Mouse (Mus musculus) MEL (cell line): Measurements from ENCODE around the gene Tia1. TPM values are rescaled to one million over a fixed set of nuclear protein-coding genes. Genes with fewer than 3 reads are reported as not detected.

Source experiments
- DNase-seq: peaks from one replicate; pipeline ENCODE4 v3.0.0; 2011; ENCODE audit warnings: low read depth, low spot score
- H3K27ac ChIP-seq: 2 replicates; pipeline ENCODE4 v1.5.1; 2012; ENCODE audit warnings: low read depth, mild to moderate bottlenecking, control low read depth, low read length, moderate library complexity; ENCODE audit not compliant: control insufficient read depth
- H3K27me3 ChIP-seq, 2 experiments: fragments of 150-350 bp in 1 of 2; sonication (generic) in 1 of 2; 2 replicates each; pipeline ENCODE4 v1.6.1; 2012; ENCODE audit warnings: low read length in 2 of 2, mild to moderate bottlenecking in 2 of 2, improper control_type of control experiment in 1 of 2, moderate library complexity in 1 of 2; ENCODE audit not compliant: insufficient read depth in 2 of 2, control insufficient read depth in 1 of 2
- H3K36me3 ChIP-seq, 2 experiments: 2 replicates each; pipeline ENCODE4 v1.6.1; 2012 to 2014; ENCODE audit warnings: low read length in 2 of 2, improper control_type of control experiment in 1 of 2, inconsistent platforms in 1 of 2, mild to moderate bottlenecking in 1 of 2; ENCODE audit not compliant: insufficient read depth in 2 of 2, control insufficient read depth in 1 of 2
- H3K4me1 ChIP-seq, 2 experiments: fragments of 150-350 bp in 1 of 2; sonication (generic) in 1 of 2; 2 replicates each; pipeline ENCODE4 v1.6.1; 2012; ENCODE audit warnings: low read length in 2 of 2, improper control_type of control experiment in 1 of 2, mild to moderate bottlenecking in 1 of 2; ENCODE audit not compliant: insufficient read depth in 2 of 2, control insufficient read depth in 1 of 2
- H3K4me3 ChIP-seq, 2 experiments: fragments of 150-350 bp in 1 of 2; sonication (generic) in 1 of 2; 2 replicates each; pipeline ENCODE4 v1.5.1; 2012; ENCODE audit warnings: low read depth in 2 of 2, low read length in 2 of 2, mild to moderate bottlenecking in 2 of 2, moderate library complexity in 2 of 2, control low read depth in 1 of 2, improper control_type of control experiment in 1 of 2; ENCODE audit not compliant: control insufficient read depth in 1 of 2, insufficient read depth in 1 of 2
- H3K79me2 ChIP-seq: 2 replicates; pipeline ENCODE4 v1.6.1; 2012; ENCODE audit warnings: mild to moderate bottlenecking, low read length, moderate library complexity; ENCODE audit not compliant: control insufficient read depth, poor library complexity, insufficient read depth
- H3K9ac ChIP-seq: 2 replicates; pipeline ENCODE4 v1.6.1; 2012; ENCODE audit warnings: low read depth, mild to moderate bottlenecking, control low read depth, low read length, moderate library complexity; ENCODE audit not compliant: control insufficient read depth, poor library complexity, severe bottlenecking
- H3K9me3 ChIP-seq: fragments of 150-350 bp; sonication (generic); replicated peaks from 2 replicates; pipeline ENCODE4 v1.6.1; 2012; ENCODE audit warnings: mild to moderate bottlenecking, low read length, improper control_type of control experiment, moderate library complexity; ENCODE audit not compliant: insufficient read depth
- BHLHE40 ChIP-seq: IDR thresholded peaks from 2 replicates; pipeline ENCODE4 v1.6.1; 2012; ENCODE audit warnings: low read depth, mild to moderate bottlenecking, inconsistent platforms, low read length, improper control_type of control experiment, borderline replicate concordance
- CHD2 ChIP-seq: IDR thresholded peaks from 2 replicates; pipeline ENCODE4 v1.6.1; 2011; ENCODE audit warnings: low read length, improper control_type of control experiment
- CTCF ChIP-seq, 3 experiments: IDR thresholded peaks in 2 of 3; conservative IDR thresholded peaks in 1 of 3; 2 replicates each; pipeline ENCODE4 v1.5.1; 2011 to 2012; ENCODE audit warnings: low read length in 3 of 3, low read depth in 2 of 3, mild to moderate bottlenecking in 2 of 3, improper control_type of control experiment in 1 of 3, inconsistent platforms in 1 of 3, mixed read lengths in 1 of 3, moderate library complexity in 1 of 3; ENCODE audit not compliant: control insufficient read depth in 1 of 3, insufficient read depth in 1 of 3, poor library complexity in 1 of 3, severe bottlenecking in 1 of 3
- ELF1 ChIP-seq: IDR thresholded peaks from 2 replicates; pipeline ENCODE4 v1.6.1; 2014; ENCODE audit warnings: low read depth, mild to moderate bottlenecking, inconsistent platforms, low read length, improper control_type of control experiment, moderate library complexity
- EP300 ChIP-seq, 2 experiments: IDR thresholded peaks; 2 replicates each; pipeline ENCODE4 v1.6.1; 2011; ENCODE audit warnings: improper control_type of control experiment in 2 of 2, low read length in 2 of 2, low read depth in 1 of 2, mild to moderate bottlenecking in 1 of 2
- KAT2A ChIP-seq: conservative IDR thresholded peaks from 2 replicates; pipeline ENCODE4 v1.6.1; 2012; ENCODE audit warnings: low read depth, low read length, improper control_type of control experiment, inconsistent platforms
- MAFK ChIP-seq: IDR thresholded peaks from 2 replicates; pipeline ENCODE4 v1.6.1; 2011; ENCODE audit warnings: low read depth, mild to moderate bottlenecking, low read length, improper control_type of control experiment, borderline replicate concordance
- MAZ ChIP-seq: IDR thresholded peaks from 2 replicates; pipeline ENCODE4 v1.6.1; 2012; ENCODE audit warnings: low read depth, mild to moderate bottlenecking, inconsistent platforms, low read length, improper control_type of control experiment
- MEF2A ChIP-seq: IDR thresholded peaks from 2 replicates; pipeline ENCODE4 v1.6.1; 2014; ENCODE audit warnings: low read depth, mild to moderate bottlenecking, inconsistent platforms, low read length, improper control_type of control experiment; ENCODE audit not compliant: poor library complexity, insufficient replicate concordance, severe bottlenecking; ENCODE audit errors: extremely low read depth
- MXI1 ChIP-seq: IDR thresholded peaks from 2 replicates; pipeline ENCODE4 v1.6.1; 2011; ENCODE audit warnings: mild to moderate bottlenecking, low read depth, low read length, improper control_type of control experiment
- MYB ChIP-seq: IDR thresholded peaks from 2 replicates; pipeline ENCODE4 v1.6.1; 2011; ENCODE audit warnings: mild to moderate bottlenecking, low read depth, low read length, improper control_type of control experiment
- RAD21 ChIP-seq: IDR thresholded peaks from 2 replicates; pipeline ENCODE4 v1.6.1; 2011; ENCODE audit warnings: mild to moderate bottlenecking, low read depth, low read length, improper control_type of control experiment
- SMC3 ChIP-seq: IDR thresholded peaks from 2 replicates; pipeline ENCODE4 v1.6.1; 2011; ENCODE audit warnings: low read depth, low read length, improper control_type of control experiment
- TBP ChIP-seq: IDR thresholded peaks from 2 replicates; pipeline ENCODE4 v1.8.0; 2011; ENCODE audit warnings: low read depth, low read length, improper control_type of control experiment
- UBTF ChIP-seq: IDR thresholded peaks from 2 replicates; pipeline ENCODE4 v1.6.1; 2012; ENCODE audit warnings: low read depth, mild to moderate bottlenecking, inconsistent platforms, low read length, improper control_type of control experiment, moderate library complexity, borderline replicate concordance; ENCODE audit not compliant: insufficient read depth
- USF1 ChIP-seq: IDR thresholded peaks from 2 replicates; pipeline ENCODE4 v1.6.1; 2014; ENCODE audit warnings: low read depth, mild to moderate bottlenecking, inconsistent platforms, low read length, improper control_type of control experiment, moderate library complexity
- USF2 ChIP-seq, 2 experiments: IDR thresholded peaks; 2 replicates each; pipeline ENCODE4 v1.6.1; 2011 to 2012; ENCODE audit warnings: improper control_type of control experiment in 2 of 2, low read length in 2 of 2, borderline replicate concordance in 1 of 2, inconsistent platforms in 1 of 2, low read depth in 1 of 2, mild to moderate bottlenecking in 1 of 2; ENCODE audit not compliant: insufficient read depth in 1 of 2
- ZC3H11A ChIP-seq: IDR thresholded peaks from 2 replicates; pipeline ENCODE4 v1.6.1; 2012; ENCODE audit warnings: low read depth, mild to moderate bottlenecking, inconsistent platforms, low read length, improper control_type of control experiment
- ZMIZ1 ChIP-seq: IDR thresholded peaks from 2 replicates; pipeline ENCODE4 v1.6.1; 2012; ENCODE audit warnings: low read depth, mild to moderate bottlenecking, inconsistent platforms, low read length, improper control_type of control experiment, moderate library complexity
- ZNF384 ChIP-seq: IDR thresholded peaks from 2 replicates; pipeline ENCODE4 v1.6.1; 2012; ENCODE audit warnings: low read depth, mild to moderate bottlenecking, inconsistent platforms, low read length, improper control_type of control experiment
- polyA plus RNA-seq, 2 experiments: library from polyadenylated mRNA; stranded (reverse) in 1 of 2; unstranded in 1 of 2; fragments of >175 nt in 1 of 2; fragments of >200 nt in 1 of 2; gene quantifications; 2 replicates each; pipeline versions ENCODE4 v1.2.1 to v1.2.4; 2012; ENCODE audit warnings: low replicate concordance in 2 of 2, low read depth in 1 of 2; ENCODE audit not compliant: insufficient read length in 2 of 2, insufficient read depth in 1 of 2, missing spikeins in 1 of 2
- total RNA-seq: library from RNA; depleted of rRNA; stranded (reverse); fragments of 300-350 nt; gene quantifications from 2 replicates; pipeline ENCODE4 v1.2.3, GENCODE M21; 2012

Gene Tia1
- total and polyA plus RNA-seq, 3 experiments = 21.5 to 25.3 TPM; not detected in 1

DNA sequence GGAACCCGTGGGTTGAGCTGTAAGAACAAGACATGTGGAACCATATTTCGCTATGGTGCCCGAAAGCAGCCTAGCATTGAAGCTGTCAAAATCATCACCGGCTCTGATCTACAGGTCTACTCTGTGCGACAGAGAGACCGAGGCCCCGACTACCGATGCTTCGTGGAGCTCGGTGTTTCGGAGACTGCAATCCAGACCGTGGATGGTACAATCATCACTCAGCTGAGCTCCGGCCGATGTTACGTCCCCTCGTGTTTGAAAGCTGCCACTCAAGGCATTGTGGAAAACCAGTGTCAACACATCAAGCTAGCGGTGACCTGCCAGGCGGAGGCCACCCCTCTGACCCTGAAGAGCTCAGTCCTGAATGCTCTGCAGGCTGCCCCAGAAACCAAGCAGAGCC, 41.5 kb downstream of the Tia1 start:
- no peaks in the 10 kb centered on the region for H3K79me2 ChIP-seq
- H3K36me3 ChIP-seq = peaks cover 4 to 6% of the 10 kb centered on the region in 2 experiments

DNA sequence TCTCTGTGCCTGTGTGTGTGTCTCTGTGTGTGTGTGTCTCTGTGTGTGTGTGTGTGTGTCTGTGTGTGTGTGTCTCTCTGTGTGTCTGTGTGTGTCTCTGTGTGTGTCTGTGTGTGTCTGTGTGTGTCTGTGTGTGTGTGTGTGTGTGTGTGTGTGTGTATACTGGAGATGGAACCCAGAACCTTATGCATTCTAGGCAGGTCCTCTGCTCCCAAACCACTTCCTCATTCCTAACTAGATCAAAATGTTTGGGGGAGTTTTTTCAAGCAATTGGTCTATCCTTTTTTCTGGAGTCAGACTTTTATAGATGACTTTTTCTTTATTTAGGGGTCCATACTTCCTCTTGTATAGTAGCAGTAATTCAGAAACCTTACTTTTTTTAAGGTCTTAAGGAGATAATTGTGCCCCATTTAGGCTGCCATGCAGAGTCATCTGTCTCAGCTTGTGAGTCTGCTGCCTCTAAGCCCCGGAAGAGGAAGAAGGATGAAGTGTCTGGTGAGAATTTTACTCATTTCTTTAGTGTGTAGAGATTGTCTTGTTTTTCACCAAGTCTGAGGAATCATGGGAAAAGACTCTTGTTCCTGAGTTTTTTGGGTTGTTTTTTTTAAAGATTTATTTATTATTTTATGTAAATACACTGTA, 43.0 kb downstream of the Tia1 start:
- no peak overlapping the region for H3K9ac ChIP-seq
- peak; percentile 63 for DNase-seq
- no peaks in the 10 kb centered on the region for H3K27me3 ChIP-seq
- H3K27ac ChIP-seq = peak overlapping the region; percentile 11; the same call in 1 of the 2 replicates
- no peak overlapping the region for H3K4me3 ChIP-seq
- H3K9me3 ChIP-seq = no peaks in the 10 kb centered on the region
- no peak for TF ChIP-seq MYB
- peak; percentile 73 for TF ChIP-seq TBP
- H3K4me1 ChIP-seq = no peaks in the 10 kb centered on the region
- no peaks in the 10 kb centered on the region for H3K79me2 ChIP-seq
- H3K36me3 ChIP-seq = peaks cover 0 to 6% of the 10 kb centered on the region in 2 experiments; a peak in 2 of 4 replicates

More for the DNA sequence above, 41.5 kb downstream of the Tia1 start:
- Histone ChIP-seq H3K27ac (no peak overlapping the region), H3K4me1 (no peaks in the 10 kb centered on the region; a peak in 1 of 4 replicates), H3K4me3 (no peak overlapping the region), H3K27me3 (no peaks in the 10 kb centered on the region), H3K9ac (no peak overlapping the region), H3K9me3 (no peaks in the 10 kb centered on the region)
- no peak for DNase-seq
- TF ChIP-seq ELF1 (no peak), CTCF (IDR thresholded peaks at IDR 0.05 in 2 of 3, conservative IDR thresholded peaks at IDR 0.05 in 1 of 3; ENCODE audit: control insufficient read depth in 1 of 3, insufficient read depth in 1 of 3, low read depth in 2 of 3, low read length in 3 of 3, poor library complexity in 1 of 3, severe bottlenecking in 1 of 3) (no peak), CHD2 (no peak), RAD21 (no peak), MAFK (no peak), ZC3H11A (no peak), MXI1 (no peak), BHLHE40 (no peak), TBP (no peak), ZNF384 (no peak), ZMIZ1 (no peak), USF2 (IDR thresholded peaks at IDR 0.05; ENCODE audit: borderline replicate concordance in 1 of 2, insufficient read depth in 1 of 2, low read depth in 1 of 2, low read length in 2 of 2) (no peak), EP300 (IDR thresholded peaks at IDR 0.05; ENCODE audit: low read depth in 1 of 2, low read length in 2 of 2) (no peak), MAZ (no peak), USF1 (no peak), MEF2A (no peak), UBTF (no peak), KAT2A (no peak), SMC3 (no peak)
